Mouse (Mus musculus) erythroblast, embryonic 14.5 days (primary cell): Measurements from ENCODE around the gene Afmid.

Experiments used
- GATA1 ChIP-seq: IDR thresholded peaks from 2 replicates; pipeline ENCODE4 v1.6.1; 2012; ENCODE audit warnings: low read length, inconsistent platforms, mixed read lengths
- TAL1 ChIP-seq: IDR thresholded peaks from 3 replicates; pipeline ENCODE4 v1.6.1; 2012; ENCODE audit warnings: low read length, inconsistent platforms, mixed read lengths

- TF ChIP-seq GATA1 (no peak), TAL1 (no peak)
These were observed 4.0 kb downstream of the Afmid start for GRCm38 (mm10) chr11:117829671-117830215.
